Mouse (Mus musculus) C2C12 (cell line): Measurements from ENCODE around the gene Zswim2. TPM values are rescaled to one million over a fixed set of nuclear protein-coding genes. Genes with fewer than 3 reads are reported as not detected.
A peak's percentile ranks its signal among the peaks of the same experiment; 100 is the strongest.

ENCODE experiments used
- H3K27me3 ChIP-seq: one replicate; pipeline ENCODE4 v1.6.1; 2011; ENCODE audit not compliant: control insufficient read depth, insufficient read depth, insufficient read length
- H3K36me3 ChIP-seq: one replicate; pipeline ENCODE4 v1.6.1; 2011; ENCODE audit not compliant: control insufficient read depth, insufficient read depth
- H3K4me3 ChIP-seq: one replicate; pipeline ENCODE4 v1.5.1; 2011; ENCODE audit warnings: mild to moderate bottlenecking, control low read depth; ENCODE audit not compliant: poor library complexity, insufficient read depth, severe bottlenecking
- H3K79me2 ChIP-seq: one replicate; pipeline ENCODE4 v1.6.1; 2011; ENCODE audit not compliant: control insufficient read depth, insufficient read depth
- H3K79me3 ChIP-seq: one replicate; pipeline ENCODE4 v1.6.1; 2011; ENCODE audit warnings: low read depth, control low read depth
- H3ac ChIP-seq: one replicate; pipeline ENCODE3; 2011; ENCODE audit warnings: low read depth; ENCODE audit not compliant: control insufficient read depth, insufficient read length
- CEBPB ChIP-seq: IDR thresholded peaks from one replicate; pipeline ENCODE4 v1.6.1; 2011; ENCODE audit warnings: low read depth, mild to moderate bottlenecking, control low read depth, moderate library complexity
- CTCF ChIP-seq: IDR thresholded peaks from one replicate; pipeline ENCODE4 v1.5.1; 2011; ENCODE audit not compliant: control insufficient read depth, insufficient read depth, insufficient read length
- FOSL1 ChIP-seq: IDR thresholded peaks from one replicate; pipeline ENCODE4 v1.8.0; 2011; ENCODE audit warnings: mild to moderate bottlenecking, low read length; ENCODE audit not compliant: poor library complexity, insufficient read depth, severe bottlenecking
- MAX ChIP-seq: IDR thresholded peaks from one replicate; pipeline ENCODE4 v1.6.1; 2011; ENCODE audit warnings: mild to moderate bottlenecking, control low read depth
- MYOD1 ChIP-seq: IDR thresholded peaks from one replicate; pipeline ENCODE4 v1.6.1; 2011; ENCODE audit warnings: low read depth; ENCODE audit not compliant: control insufficient read depth, insufficient read length
- MYOG ChIP-seq: IDR thresholded peaks from one replicate; pipeline ENCODE4 v1.6.1; 2011; ENCODE audit not compliant: control insufficient read depth, insufficient read length; ENCODE audit errors: extremely low read depth
- USF1 ChIP-seq: IDR thresholded peaks from one replicate; pipeline ENCODE4 v1.6.1; 2011; ENCODE audit warnings: low read depth, mild to moderate bottlenecking, control low read depth, moderate library complexity
- polyA plus RNA-seq: library from polyadenylated mRNA; unstranded; fragments of >200 nt; fragmentation: generic; extraction: Trizol; gene quantifications from one replicate; pipeline ENCODE4 v1.2.1, GENCODE M21; 2012; ENCODE audit warnings: missing spikeins

The Zswim2 gene
- polyA plus RNA-seq, 1 experiment = not detected

DNA sequence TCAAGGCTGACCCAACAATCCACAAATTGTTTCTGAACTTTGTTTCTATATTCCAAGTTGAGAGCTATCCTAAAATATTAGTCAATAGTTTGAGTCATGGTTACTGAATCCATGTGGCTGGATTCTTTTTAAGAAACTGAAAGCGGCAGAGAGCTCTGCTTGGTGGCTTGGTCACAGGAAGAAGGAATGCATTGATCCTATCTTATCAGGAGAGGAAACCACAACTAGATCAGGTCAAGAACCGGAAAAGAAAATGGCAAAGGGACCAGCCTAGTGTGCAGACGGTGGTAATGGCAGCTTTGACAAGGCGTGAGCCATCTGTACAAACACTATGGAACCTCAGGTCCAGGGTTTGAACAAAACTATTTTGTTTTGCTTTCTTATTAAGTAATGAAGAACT lies 764 bp upstream of the Zswim2 start:
- Histone ChIP-seq H3K79me3 (no peaks in the 10 kb centered on the region), H3K27me3 (no peaks in the 10 kb centered on the region), H3K36me3 (no peaks in the 10 kb centered on the region), H3K79me2 (no peaks in the 10 kb centered on the region), H3K4me3 (no peak overlapping the region), H3ac (no peak overlapping the region)
- TF ChIP-seq USF1 (no peak), FOSL1 (no peak), MAX (no peak), CTCF (no peak), MYOD1 (no peak), CEBPB (no peak), MYOG (no peak)

DNA sequence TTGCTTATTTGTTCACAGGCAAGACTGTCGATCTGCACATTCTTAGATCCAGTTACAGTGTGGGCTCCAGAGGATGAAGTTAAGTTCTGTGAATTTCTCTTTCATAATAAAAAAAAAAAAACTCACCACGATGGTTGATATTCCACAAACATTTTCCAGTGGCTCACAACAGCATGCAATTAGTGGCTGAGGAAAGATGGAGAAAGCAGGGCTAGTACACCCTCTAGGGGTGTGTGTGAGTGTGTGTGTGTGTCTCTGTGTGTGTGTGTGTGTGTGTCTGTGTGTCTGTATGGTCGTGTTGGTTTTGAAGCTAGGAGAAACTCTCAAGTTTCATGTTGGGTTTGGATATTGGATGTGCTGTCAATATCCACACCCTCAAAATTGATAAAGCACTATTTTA lies 350 bp upstream of the Zswim2 start:
- TF ChIP-seq MYOG (no peak), CEBPB (no peak), USF1 (no peak), FOSL1 (no peak), MYOD1 (no peak), MAX (no peak), CTCF (no peak)
- Histone ChIP-seq H3ac (no peak overlapping the region), H3K27me3 (no peaks in the 10 kb centered on the region), H3K36me3 (no peaks in the 10 kb centered on the region), H3K79me2 (no peaks in the 10 kb centered on the region), H3K4me3 (no peak overlapping the region), H3K79me3 (no peaks in the 10 kb centered on the region)

DNA sequence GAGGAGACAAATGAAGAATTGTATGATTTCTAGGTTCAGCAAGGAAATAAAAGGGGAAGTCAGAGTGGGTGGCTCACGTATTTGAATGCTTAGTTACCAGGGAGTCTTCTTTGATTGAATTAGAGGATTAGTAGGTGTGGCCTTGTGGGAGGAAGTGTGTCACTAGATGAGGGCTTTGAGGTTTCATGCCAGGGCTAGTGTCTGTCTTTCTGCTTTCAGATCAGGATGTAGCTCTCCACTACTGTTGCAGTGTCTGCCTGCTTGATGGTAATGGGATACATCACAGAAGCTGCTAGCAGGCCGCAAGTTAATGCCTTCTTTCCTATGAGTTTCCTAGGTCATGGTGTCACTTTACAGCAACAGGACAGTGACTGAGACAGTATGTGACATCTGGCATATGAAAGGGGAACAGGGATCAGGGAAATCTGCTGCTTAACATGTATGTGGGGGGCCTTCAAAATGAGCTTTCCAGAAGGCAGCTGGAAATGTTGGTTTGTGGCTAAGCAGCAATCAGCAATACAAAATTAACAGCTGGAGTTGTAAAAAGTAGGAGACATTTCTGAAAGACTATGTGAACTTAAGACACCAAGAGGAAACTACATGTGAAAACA lies 11.4 kb downstream of the Zswim2 start:
- Histone ChIP-seq H3K36me3 (no peaks in the 10 kb centered on the region), H3K79me3 (no peaks in the 10 kb centered on the region), H3K79me2 (no peaks in the 10 kb centered on the region), H3ac (no peak overlapping the region), H3K4me3 (no peak overlapping the region), H3K27me3 (no peaks in the 10 kb centered on the region)
- TF ChIP-seq MYOD1 (no peak), MYOG (no peak), FOSL1 (no peak), CEBPB (no peak), USF1 (no peak), MAX (no peak), CTCF (no peak)

GRCm38 (mm10) chr2:83901896-83902540 lies 39.0 kb downstream of the Zswim2 start:
- no peak for TF ChIP-seq CTCF
- TF ChIP-seq USF1 = no peak
- TF ChIP-seq MYOG = no peak
- no peak for TF ChIP-seq CEBPB
- no peak for TF ChIP-seq MYOD1
- no peak for TF ChIP-seq FOSL1
- TF ChIP-seq MAX = no peak
- H3K79me2 ChIP-seq = no peaks in the 10 kb centered on the region
- no peak overlapping the region for H3K4me3 ChIP-seq
- H3K36me3 ChIP-seq = no peaks in the 10 kb centered on the region
- H3K79me3 ChIP-seq = no peaks in the 10 kb centered on the region
- H3ac ChIP-seq = no peak overlapping the region
- no peaks in the 10 kb centered on the region for H3K27me3 ChIP-seq

DNA sequence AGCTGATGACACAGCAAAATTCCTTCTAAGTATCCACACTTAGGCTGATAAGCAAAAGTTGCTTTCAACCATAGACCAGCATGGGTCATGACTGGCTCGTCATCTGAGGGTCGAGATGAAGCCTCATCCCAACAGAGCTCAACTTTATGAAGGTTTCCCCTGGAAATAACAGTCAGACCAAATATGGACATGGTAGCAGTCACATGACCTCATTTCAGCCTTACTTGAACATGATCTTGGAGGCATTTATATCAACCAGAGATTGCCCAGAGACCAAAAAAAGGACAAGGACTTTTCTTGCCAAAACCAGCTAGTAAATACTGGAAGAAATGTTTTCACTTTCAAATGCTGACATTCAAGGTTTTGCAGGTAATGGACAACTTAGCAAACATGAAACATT lies 47.3 kb downstream of the Zswim2 start:
- Histone ChIP-seq H3ac (no peak overlapping the region), H3K36me3 (no peaks in the 10 kb centered on the region), H3K4me3 (no peak overlapping the region), H3K79me3 (no peaks in the 10 kb centered on the region), H3K79me2 (no peaks in the 10 kb centered on the region), H3K27me3 (no peaks in the 10 kb centered on the region)
- TF ChIP-seq FOSL1 (no peak), CEBPB (no peak), MAX (no peak), MYOG (no peak), CTCF (no peak), USF1 (peak; percentile 54)
